Mouse (Mus musculus) MEL-GATA-1-ER (cell line): Measurements from ENCODE around the gene Ppp1r1a.

Experiments
- DNase-seq: peaks from one replicate; pipeline ENCODE4 v3.0.0-alpha.2; 2012; ENCODE audit warnings: low read depth; ENCODE audit errors: extremely low read depth

Ppp1r1a gene

GRCm38 (mm10) chr15:103514914-103515313, 22.9 kb downstream of the Ppp1r1a start:
- no peak for DNase-seq

GRCm38 (mm10) chr15:103514119-103514518, 23.7 kb downstream of the Ppp1r1a start:
- no peak for DNase-seq

- DNase-seq: no peak
Observed at GRCm38 (mm10) chr15:103513621-103514031, 24.2 kb downstream of the Ppp1r1a start.

- no peak for DNase-seq
Observed at GRCm38 (mm10) chr15:103511652-103512051, 26.2 kb downstream of the Ppp1r1a start.

- no peak for DNase-seq
Observed at GRCm38 (mm10) chr15:103509317-103509716, 28.5 kb downstream of the Ppp1r1a start.

GRCm38 (mm10) chr15:103503660-103504059, 34.1 kb downstream of the Ppp1r1a start:
- no peak for DNase-seq

GRCm38 (mm10) chr15:103503251-103503600, 34.6 kb downstream of the Ppp1r1a start:
- no peak for DNase-seq

- DNase-seq: no peak
Observed at GRCm38 (mm10) chr15:103502435-103503250, 35.2 kb downstream of the Ppp1r1a start, which contains the start of gene Pde1b. Pde1b (plus strand) TSS chr15:103503034.

GRCm38 (mm10) chr15:103501186-103501585, 36.6 kb downstream of the Ppp1r1a start:
- no peak for DNase-seq

GRCm38 (mm10) chr15:103500723-103501122, 37.1 kb downstream of the Ppp1r1a start:
- DNase-seq: no peak

- no peak for DNase-seq
Observed at GRCm38 (mm10) chr15:103498157-103498556, 39.6 kb downstream of the Ppp1r1a start.

- DNase-seq: no peak
Observed at GRCm38 (mm10) chr15:103496204-103497140, 41.3 kb downstream of the Ppp1r1a start.

GRCm38 (mm10) chr15:103488336-103488735, 49.5 kb downstream of the Ppp1r1a start:
- no peak for DNase-seq

GRCm38 (mm10) chr15:103486658-103487057, 51.1 kb downstream of the Ppp1r1a start:
- DNase-seq: no peak

GRCm38 (mm10) chr15:103485106-103485505, 52.7 kb downstream of the Ppp1r1a start:
- no peak for DNase-seq

GRCm38 (mm10) chr15:103484490-103484889, 53.3 kb downstream of the Ppp1r1a start:
- no peak for DNase-seq

GRCm38 (mm10) chr15:103482488-103482887, 55.3 kb downstream of the Ppp1r1a start:
- no peak for DNase-seq
